Mouse (Mus musculus): Measurements from ENCODE around the gene Rnf39.

GRCm38 (mm10) chr17:36942791-36943471 is at the start of gene Rnf39:
- TF ChIP-seq CTCF (IDR thresholded peaks at IDR 0.05; ENCODE audit: extremely low read depth, insufficient read depth, low read length): no peak
- peak; percentile 61; the same call in 1 of the 2 replicates for TF ChIP-seq POLR2A (IDR thresholded peaks at IDR 0.05; ENCODE audit: extremely low read depth, insufficient read depth, low read length)
